Mouse (Mus musculus) heart, adult 2 months (tissue): Measurements from ENCODE around the gene Sirt2. TPM values are rescaled to one million over a fixed set of nuclear protein-coding genes. Genes with fewer than 3 reads are reported as not detected.
A peak's percentile ranks its signal among the peaks of the same experiment; 100 is the strongest.

Experiments
- DNase-seq, 2 experiments: peaks; one replicate each; pipeline ENCODE4 v3.0.0; 2021
- H3K27ac ChIP-seq: fragments of 200-600 bp; 2 replicates; pipeline ENCODE4 v1.8.1; 2022
- H3K27me3 ChIP-seq: fragments of 200-500 bp; 2 replicates; pipeline ENCODE4 v1.6.1; 2012; ENCODE audit warnings: mild to moderate bottlenecking, low read length, inconsistent platforms, mixed read lengths; ENCODE audit not compliant: control insufficient read depth, insufficient read depth
- H3K36me3 ChIP-seq: fragments of 200-500 bp; 2 replicates; pipeline ENCODE4 v1.6.1; 2012; ENCODE audit warnings: low read length, inconsistent platforms; ENCODE audit not compliant: control insufficient read depth, insufficient read depth
- H3K4me1 ChIP-seq: fragments of 200-500 bp; 2 replicates; pipeline ENCODE4 v1.6.1; 2011; ENCODE audit warnings: low read length; ENCODE audit not compliant: control insufficient read depth, insufficient read depth
- H3K4me3 ChIP-seq: fragments of 200-600 bp; 2 replicates; pipeline ENCODE4 v1.8.1; 2022
- H3K79me2 ChIP-seq: fragments of 200-500 bp; replicated peaks from 2 replicates; pipeline ENCODE4 v1.6.1; 2012; ENCODE audit warnings: mild to moderate bottlenecking, inconsistent platforms, low read length, moderate library complexity, mixed read lengths; ENCODE audit not compliant: control insufficient read depth, insufficient read depth
- H3K9ac ChIP-seq: fragments of 200-500 bp; 2 replicates; pipeline ENCODE4 v1.6.1; 2012; ENCODE audit warnings: low read depth, mild to moderate bottlenecking, control low read depth, inconsistent platforms, low read length, mixed read lengths
- CTCF ChIP-seq: fragments of 200-600 bp; IDR thresholded peaks from 2 replicates; pipeline ENCODE4 v1.8.1; 2022; ENCODE audit warnings: antibody characterized with exemption, mild to moderate bottlenecking, moderate library complexity
- EP300 ChIP-seq: fragments of 200-500 bp; IDR thresholded peaks from 2 replicates; pipeline ENCODE4 v1.6.1; 2011; ENCODE audit warnings: low read depth, low read length, control low read depth; ENCODE audit not compliant: insufficient read depth
- POLR2A ChIP-seq: fragments of 200-500 bp; IDR thresholded peaks from 2 replicates; pipeline ENCODE4 v1.6.1; 2011; ENCODE audit warnings: mild to moderate bottlenecking, low read depth, low read length, control low read depth; ENCODE audit not compliant: insufficient read depth
- WGBS: fragments of 180-500 bp; shearing (Covaris S2); methylation state at CpG from one replicate; pipeline ENCODE4 v1.1.7; 2018; 5-methylcytosine and 5-hydroxymethylcytosine counted together
- intact Hi-C: fragments of 180-260 bp; cut with DNase I; formaldehyde crosslinking; loops from one replicate; pipeline ENCODE4 v1.15.1; 2025
- polyA plus RNA-seq: library from polyadenylated mRNA; depleted of rRNA; stranded (reverse); fragments of >200 nt; gene quantifications from 2 replicates; pipeline ENCODE4 v1.2.3, GENCODE M21; 2012
- total RNA-seq, 2 experiments: library from RNA; stranded (reverse); gene quantifications; 2 replicates each; pipeline ENCODE4 v1.2.3; 2021

Sirt2 gene
- total and polyA plus RNA-seq, 3 experiments, result 78.8 to 92.3 (median 82.9) TPM

GRCm38 (mm10) chr7:28778825-28779224, 12.3 kb downstream of the Sirt2 start:
- no peaks in the 10 kb centered on the region for H3K27me3 ChIP-seq
- no peak overlapping the region for H3K4me3 ChIP-seq
- H3K36me3 ChIP-seq, result no peaks in the 10 kb centered on the region
- H3K27ac ChIP-seq, result no peak overlapping the region
- H3K4me1 ChIP-seq, result peaks cover 4% of the 10 kb centered on the region
- H3K9ac ChIP-seq, result no peak overlapping the region
- intact Hi-C loops, result loop anchor here (5.0 kb wide), 1 partner anchor 193 kb away; no protein-coding TSS in a partner anchor
- peak in 1 of 2 experiments; percentile 28 for DNase-seq
- H3K79me2 ChIP-seq, result no peaks in the 10 kb centered on the region
- WGBS, result 80% methylated on average over 9 of the region's 9 CpGs
- TF ChIP-seq CTCF (no peak), POLR2A (no peak), EP300 (no peak)

GRCm38 (mm10) chr7:28780067-28780658, 13.6 kb downstream of the Sirt2 start:
- peaks cover 4% of the 10 kb centered on the region for H3K4me1 ChIP-seq
- DNase-seq, result peak; percentile 85 to 88
- H3K9ac ChIP-seq, result no peak overlapping the region
- no peaks in the 10 kb centered on the region for H3K79me2 ChIP-seq
- H3K27ac ChIP-seq, result peak overlapping the region; percentile 32
- H3K4me3 ChIP-seq, result no peak overlapping the region
- no peaks in the 10 kb centered on the region for H3K27me3 ChIP-seq
- 38% methylated on average over 6 of the region's 6 CpGs for WGBS
- TF ChIP-seq POLR2A (no peak), CTCF (peak; percentile 78), EP300 (peak; percentile 79; the same call in 1 of the 2 replicates)
- no peaks in the 10 kb centered on the region for H3K36me3 ChIP-seq
- intact Hi-C loops, result loop anchor here (1.0 to 2.0 kb wide), 3 partner anchors 17 to 259 kb away; no protein-coding TSS in a partner anchor

GRCm38 (mm10) chr7:28780857-28781256, 14.3 kb downstream of the Sirt2 start:
- H3K9ac ChIP-seq, result no peak overlapping the region
- intact Hi-C loops, result loop anchor here (1.0 to 2.0 kb wide), 3 partner anchors 16 to 258 kb away; no protein-coding TSS in a partner anchor
- DNase-seq, result peak in 1 of 2 experiments; percentile 56

GRCm38 (mm10) chr7:28781261-28781663, 14.7 kb downstream of the Sirt2 start:
- no peak overlapping the region for H3K9ac ChIP-seq

More at GRCm38 (mm10) chr7:28780857-28781256, 14.3 kb downstream of the Sirt2 start:
- H3K4me3 ChIP-seq, result no peak overlapping the region
- H3K36me3 ChIP-seq, result no peaks in the 10 kb centered on the region
- H3K79me2 ChIP-seq, result no peaks in the 10 kb centered on the region
- H3K27ac ChIP-seq, result peak overlapping the region; percentile 32
- WGBS, result 49% methylated on average over 7 of the region's 7 CpGs
- no peak for TF ChIP-seq CTCF
- TF ChIP-seq EP300, result no peak
- no peak for TF ChIP-seq POLR2A
- H3K4me1 ChIP-seq, result peaks cover 4% of the 10 kb centered on the region
- no peaks in the 10 kb centered on the region for H3K27me3 ChIP-seq

GRCm38 (mm10) chr7:28785161-28785560, 18.6 kb downstream of the Sirt2 start:
- Histone ChIP-seq H3K36me3 (no peaks in the 10 kb centered on the region), H3K9ac (no peak overlapping the region), H3K27ac (no peak overlapping the region), H3K79me2 (no peaks in the 10 kb centered on the region), H3K27me3 (no peaks in the 10 kb centered on the region), H3K4me1 (peaks cover 6% of the 10 kb centered on the region), H3K4me3 (no peak overlapping the region)
- TF ChIP-seq EP300 (no peak), POLR2A (no peak), CTCF (no peak)
- intact Hi-C loops, result no loop called here
- no peak for DNase-seq
- 90% methylated on average over 5 of the region's 5 CpGs for WGBS

More at GRCm38 (mm10) chr7:28781261-28781663, 14.7 kb downstream of the Sirt2 start:
- intact Hi-C loops, result loop anchor here (2.0 kb wide), 2 partner anchors 16 to 258 kb away; no protein-coding TSS in a partner anchor
- no peak overlapping the region for H3K4me3 ChIP-seq
- DNase-seq, result peak in 1 of 2 experiments; percentile 60
- H3K36me3 ChIP-seq, result no peaks in the 10 kb centered on the region
- no peaks in the 10 kb centered on the region for H3K27me3 ChIP-seq
- peak overlapping the region; percentile 29; the same call in 1 of the 2 replicates for H3K27ac ChIP-seq
- WGBS, result 86% methylated on average over 8 of the region's 8 CpGs
- H3K4me1 ChIP-seq, result peaks cover 4% of the 10 kb centered on the region
- no peak for TF ChIP-seq EP300
- no peak for TF ChIP-seq CTCF
- TF ChIP-seq POLR2A, result no peak
- H3K79me2 ChIP-seq, result no peaks in the 10 kb centered on the region

GRCm38 (mm10) chr7:28787884-28788283, 21.3 kb downstream of the Sirt2 start:
- Histone ChIP-seq H3K36me3 (no peaks in the 10 kb centered on the region), H3K9ac (no peak overlapping the region), H3K4me1 (peaks cover 3% of the 10 kb centered on the region; the same call in 1 of the 2 replicates), H3K79me2 (no peaks in the 10 kb centered on the region), H3K4me3 (no peak overlapping the region), H3K27me3 (no peaks in the 10 kb centered on the region), H3K27ac (no peak overlapping the region)
- no peak for DNase-seq
- TF ChIP-seq EP300, result no peak
- TF ChIP-seq POLR2A, result no peak
- TF ChIP-seq CTCF, result no peak
- 89% methylated on average over 9 of the region's 9 CpGs for WGBS
- intact Hi-C loops, result no loop called here
